Mouse (Mus musculus) c-Kit-positive CD71-negative TER-119-negative erythroid progenitor cells, embryonic 14.5 days (primary cell): Measurements from ENCODE around the gene H2-Oa.

Source experiments
- DNase-seq: peaks from one replicate; pipeline ENCODE4 v3.0.0-alpha.2; 2013; ENCODE audit warnings: low read depth

H2-Oa gene

DNA sequence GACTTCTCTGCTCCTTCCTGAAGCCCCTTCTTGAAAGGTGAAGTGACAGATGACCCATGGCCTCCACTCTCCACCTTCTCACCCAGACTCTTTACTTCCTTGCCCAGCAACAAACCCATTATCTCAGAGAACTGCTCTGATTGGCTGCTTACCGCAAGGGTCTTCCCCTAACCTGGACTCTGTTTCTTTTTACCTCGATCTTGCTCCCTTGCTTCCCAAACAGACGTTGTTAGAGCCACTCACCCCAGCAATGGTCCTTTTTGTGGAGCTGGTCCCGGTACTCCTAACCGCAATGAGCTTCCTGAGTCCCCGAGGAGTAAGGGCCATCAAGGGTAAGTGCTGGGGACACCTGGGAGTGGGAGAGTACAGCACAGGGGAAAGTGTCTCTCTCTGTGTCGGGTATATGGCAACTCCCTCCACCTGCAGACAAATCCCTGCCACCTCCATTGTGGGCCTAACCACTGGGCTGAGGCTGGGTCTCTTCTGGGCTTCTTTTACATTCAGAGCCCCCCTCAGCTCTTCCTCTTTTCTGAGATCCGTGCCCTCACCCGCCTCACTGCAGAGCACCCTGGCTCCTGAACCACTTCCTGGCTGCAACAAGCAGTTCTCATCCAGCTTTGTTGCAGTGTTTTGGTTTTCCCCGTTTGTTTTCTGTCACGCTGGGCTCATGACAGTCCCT, at the start of gene H2-Oa:
H2-Oa (plus strand) TSS at position 144 of the 679 bp plus-strand sequence.
- DNase-seq = no peak

- no peak for DNase-seq
Measured at GRCm38 (mm10) chr17:34045941-34046340, 46.2 kb upstream of the H2-Oa start.

DNA sequence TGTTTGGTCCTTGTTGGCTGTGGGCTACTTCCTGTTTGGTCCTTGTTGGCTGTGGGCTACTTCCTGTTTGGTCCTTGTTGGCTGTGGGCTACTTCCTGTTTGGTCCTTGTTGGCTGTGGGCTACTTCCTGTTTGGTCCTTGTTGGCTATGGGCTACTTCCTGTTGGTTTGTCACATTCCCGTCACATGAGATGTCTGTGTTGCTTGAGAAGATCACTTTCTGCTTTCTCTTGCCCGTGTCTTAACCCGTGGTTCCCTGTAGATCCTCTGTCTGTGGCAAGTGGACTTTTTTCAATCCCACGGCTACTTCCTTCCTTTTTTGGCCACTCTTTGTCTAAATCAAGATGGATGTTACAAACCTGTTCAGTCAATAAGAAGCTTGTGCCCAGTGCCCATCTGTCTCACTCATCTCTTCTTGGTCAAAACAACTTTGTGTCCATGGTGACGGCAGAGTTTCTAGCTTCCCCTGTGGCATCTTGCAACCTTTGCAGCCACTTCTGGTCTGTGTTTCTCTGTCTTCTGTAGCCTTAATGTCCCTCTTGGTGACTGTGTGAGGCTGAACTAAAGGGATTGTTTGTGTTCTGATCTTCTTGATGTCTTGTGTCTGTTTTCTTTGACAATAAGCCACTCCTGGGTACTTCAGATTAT, 44.6 kb upstream of the H2-Oa start:
- DNase-seq = no peak

DNA sequence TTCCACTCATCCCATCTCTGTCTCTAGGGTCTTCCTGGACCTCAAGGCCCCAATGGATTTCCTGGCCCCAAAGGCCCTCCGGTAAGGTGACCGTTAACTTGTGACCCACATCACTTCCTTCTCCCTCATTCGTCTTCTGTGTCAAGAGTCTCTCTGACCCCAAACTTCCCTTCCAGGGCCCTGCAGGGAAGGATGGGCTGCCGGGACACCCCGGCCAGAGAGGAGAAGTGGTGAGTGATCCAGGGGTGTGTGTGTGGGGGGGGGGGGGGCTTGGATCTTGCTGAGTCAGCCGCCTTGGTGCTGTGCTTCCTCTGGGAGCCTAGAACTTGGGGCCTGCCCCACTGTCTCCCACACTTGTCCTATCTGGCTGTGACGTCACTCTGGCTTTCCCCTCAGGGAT, 34.9 kb upstream of the H2-Oa start:
- DNase-seq = no peak

GRCm38 (mm10) chr17:34068864-34069263, 23.3 kb upstream of the H2-Oa start:
- DNase-seq = no peak

DNA sequence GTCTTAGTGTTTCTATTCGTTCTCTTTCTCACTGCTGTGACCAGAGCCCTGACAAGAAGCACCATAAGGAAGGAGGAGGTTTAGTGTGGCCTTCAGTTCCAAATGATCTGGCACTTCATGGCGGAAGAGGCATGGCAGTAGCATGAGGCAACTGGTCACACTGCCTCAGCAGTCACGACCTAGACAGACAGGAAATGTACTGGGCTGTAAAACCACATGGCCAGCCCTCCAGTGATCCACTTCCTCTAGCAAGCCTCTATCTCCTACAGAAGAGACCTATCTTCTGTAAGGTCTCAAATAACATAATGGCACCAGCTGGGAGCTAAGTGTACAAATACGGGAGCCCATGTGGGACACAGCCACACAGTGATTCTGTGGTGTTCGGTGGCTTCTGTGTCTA, 20.0 kb upstream of the H2-Oa start:
- DNase-seq = no peak

- peak; percentile 78 for DNase-seq
Measured at GRCm38 (mm10) chr17:34075271-34075670, 16.9 kb upstream of the H2-Oa start.

DNA sequence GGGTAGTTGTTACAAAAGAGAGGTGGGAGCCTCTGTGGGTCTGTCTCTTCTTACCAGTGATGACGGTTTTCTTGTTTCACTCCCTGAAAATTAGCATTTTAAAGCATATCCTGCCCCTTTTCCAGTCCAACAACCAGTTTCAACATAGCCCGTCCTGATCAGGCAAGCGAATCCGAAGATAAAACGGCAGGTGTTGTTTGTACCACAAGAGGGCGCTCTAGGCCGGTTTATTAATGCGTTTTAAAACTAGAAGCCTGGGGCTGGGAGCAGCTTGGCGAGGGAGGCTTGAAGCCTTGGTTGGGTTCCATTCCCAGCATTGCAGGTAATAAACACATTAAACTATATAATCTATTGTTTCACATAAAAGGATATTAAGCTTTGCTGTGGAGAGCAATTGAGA, 14.6 kb upstream of the H2-Oa start:
- peak; percentile 90 for DNase-seq

DNA sequence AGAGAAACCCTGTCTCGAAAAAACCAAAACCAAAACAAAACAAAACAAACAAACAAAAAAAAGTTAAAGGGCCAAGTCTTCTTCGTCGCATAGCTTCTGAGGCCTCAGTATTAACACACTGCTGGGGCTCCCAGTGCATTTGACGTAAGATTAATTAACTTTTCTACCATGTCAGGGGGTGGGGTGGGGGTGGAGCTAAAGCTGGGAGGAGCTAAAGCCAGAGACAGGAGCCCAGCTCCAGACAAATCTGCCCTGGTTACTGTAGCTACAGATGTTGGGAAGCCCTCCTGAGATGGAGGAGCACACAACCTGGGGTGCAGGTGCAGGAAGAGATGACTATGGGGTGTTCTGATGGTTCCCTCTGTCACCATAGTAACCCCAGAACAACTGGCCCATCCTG, 14.0 kb upstream of the H2-Oa start:
- DNase-seq = no peak

GRCm38 (mm10) chr17:34079002-34079401, 13.1 kb upstream of the H2-Oa start:
- no peak for DNase-seq

DNA sequence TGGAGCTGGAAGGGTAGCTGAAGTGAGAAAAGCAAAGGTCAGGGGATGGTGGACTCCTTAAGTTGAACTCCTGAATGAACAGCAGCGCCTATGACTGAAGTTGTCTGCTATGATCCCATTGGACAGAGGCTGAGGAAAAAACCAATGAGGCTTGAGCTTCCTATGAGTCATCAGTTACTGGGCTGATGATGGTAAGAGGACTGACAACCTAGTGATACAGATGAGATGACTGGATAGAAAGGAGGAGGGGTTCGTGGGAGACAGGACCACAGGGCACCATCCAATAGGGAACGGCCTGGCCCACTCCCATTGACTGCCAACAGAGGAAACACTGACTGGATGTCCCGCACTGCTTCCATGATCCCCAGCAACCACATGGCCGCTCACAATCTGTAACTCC, 12.5 kb upstream of the H2-Oa start:
- DNase-seq = no peak

- DNase-seq = no peak
Measured at GRCm38 (mm10) chr17:34083104-34083503, 9.0 kb upstream of the H2-Oa start.

DNA sequence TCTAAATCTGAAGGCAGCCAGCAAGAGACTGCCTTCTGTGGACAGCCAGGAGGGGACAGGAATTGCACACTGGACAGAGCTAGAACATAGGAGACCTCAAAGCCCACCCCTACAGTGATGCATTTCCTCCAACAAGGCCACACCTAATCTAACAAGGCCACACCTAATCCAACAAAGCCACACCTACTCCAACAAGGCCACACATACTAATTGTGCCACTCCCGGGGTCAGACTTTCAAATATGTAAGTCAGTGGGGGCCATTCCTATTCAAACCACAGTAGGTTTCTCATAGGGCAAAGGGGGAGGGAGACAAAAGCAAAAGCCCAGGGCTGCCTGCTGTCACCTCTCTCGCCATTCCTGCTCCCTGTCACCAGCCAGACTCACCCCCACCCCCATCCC, 4.8 kb upstream of the H2-Oa start:
- no peak for DNase-seq

DNA sequence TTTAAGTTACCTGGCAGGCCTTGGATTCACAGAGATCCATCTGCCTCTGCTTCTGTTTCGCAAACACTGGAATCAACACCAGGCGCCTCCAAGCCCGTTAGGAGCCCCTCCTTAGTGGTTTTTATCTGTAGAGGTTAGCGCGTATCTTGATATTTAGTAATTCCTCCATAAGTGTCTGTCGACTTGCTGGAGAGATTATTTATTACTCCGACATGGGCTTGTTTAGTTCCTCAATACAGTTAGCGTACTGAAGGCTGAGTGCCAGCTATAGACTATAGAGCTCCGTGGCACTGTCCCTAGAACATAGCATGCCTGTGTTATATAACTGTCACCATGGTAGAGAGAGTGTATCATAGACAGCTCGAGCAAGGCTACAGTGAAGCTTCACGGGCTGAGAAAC, 4.0 kb upstream of the H2-Oa start:
- no peak for DNase-seq

GRCm38 (mm10) chr17:34090923-34091322, 1.2 kb upstream of the H2-Oa start:
- peak; percentile 53 for DNase-seq

- no peak for DNase-seq
Measured at GRCm38 (mm10) chr17:34093199-34093874, 1.2 kb downstream of the H2-Oa start.

GRCm38 (mm10) chr17:34094283-34095035, 2.3 kb downstream of the H2-Oa start:
- DNase-seq = no peak

GRCm38 (mm10) chr17:34096497-34097010, 4.4 kb downstream of the H2-Oa start:
- DNase-seq = no peak

DNA sequence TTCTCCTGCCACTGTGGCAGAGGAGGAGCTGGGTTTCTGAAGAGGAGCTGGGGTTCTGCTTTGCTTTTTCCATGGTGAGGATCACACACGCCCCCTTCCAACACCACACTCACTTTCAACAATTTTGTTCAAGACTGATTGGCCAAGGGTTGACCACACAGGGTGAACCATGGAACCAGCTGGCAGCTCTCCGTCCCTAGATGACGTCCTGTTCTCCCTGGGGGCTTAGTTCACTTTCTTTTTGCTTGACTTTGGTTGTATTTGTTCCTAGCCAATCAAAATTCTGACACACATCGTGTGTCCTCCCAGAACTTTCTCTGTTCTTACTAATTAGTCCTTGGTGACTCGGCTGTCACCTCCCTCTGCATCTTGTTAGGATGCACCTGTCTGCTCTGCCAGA, 5.1 kb downstream of the H2-Oa start:
- DNase-seq = no peak

DNA sequence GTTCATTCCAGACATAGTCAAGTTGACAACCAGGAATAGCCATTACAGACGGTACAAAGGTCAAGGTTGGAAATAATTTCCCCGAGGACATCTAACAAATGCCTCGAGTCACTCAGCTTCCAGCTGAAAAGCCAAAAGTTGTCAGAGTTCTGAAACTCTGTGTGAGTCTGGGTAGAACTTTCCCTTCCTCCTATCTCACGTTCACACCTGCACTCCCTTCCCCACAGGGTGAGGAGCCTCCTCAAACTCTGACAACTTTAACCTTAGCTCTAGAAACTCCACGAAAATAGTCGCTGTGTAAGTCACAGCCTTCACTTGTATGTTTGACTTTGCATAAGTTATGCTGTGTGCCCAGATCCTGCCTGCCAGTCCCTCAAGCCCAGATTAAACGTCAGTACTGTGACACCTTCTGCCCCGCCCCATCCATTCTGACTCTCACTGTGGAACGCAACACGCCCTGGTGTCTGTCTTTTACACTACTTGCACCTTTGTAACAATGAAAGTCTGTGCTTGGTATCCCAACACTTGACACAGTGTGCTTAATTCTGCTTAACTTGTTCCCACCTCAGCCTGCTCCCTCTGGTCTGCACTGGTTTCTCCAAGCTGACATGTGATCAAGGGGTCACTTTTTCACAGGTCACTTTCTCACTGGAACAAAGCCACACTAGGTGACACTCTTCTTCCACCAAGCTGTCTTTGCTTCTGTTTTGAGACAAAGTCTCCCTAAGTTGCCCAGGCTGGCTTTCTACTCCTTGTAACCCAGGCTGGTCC, 6.8 kb downstream of the H2-Oa start:
- DNase-seq = no peak

DNA sequence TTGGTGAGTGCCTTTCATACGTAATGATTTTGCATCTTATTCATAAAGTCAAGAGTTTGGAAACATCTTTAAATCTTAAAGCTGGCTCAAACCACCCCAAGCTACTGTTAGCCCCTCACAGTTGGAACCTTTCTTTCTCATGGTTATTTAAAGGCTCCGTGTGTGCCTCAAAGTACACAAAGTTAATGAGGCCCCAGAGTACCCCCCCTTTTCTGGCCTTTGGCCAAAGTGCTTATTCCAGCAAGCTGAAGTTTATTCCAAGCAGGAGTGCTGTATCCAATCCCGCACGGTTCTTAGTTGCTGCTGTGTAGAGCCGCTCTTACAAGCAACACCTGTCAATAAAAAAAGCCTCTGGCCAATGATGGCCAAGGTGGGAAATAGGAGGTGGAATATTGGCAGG, 7.4 kb downstream of the H2-Oa start:
- DNase-seq = no peak

DNA sequence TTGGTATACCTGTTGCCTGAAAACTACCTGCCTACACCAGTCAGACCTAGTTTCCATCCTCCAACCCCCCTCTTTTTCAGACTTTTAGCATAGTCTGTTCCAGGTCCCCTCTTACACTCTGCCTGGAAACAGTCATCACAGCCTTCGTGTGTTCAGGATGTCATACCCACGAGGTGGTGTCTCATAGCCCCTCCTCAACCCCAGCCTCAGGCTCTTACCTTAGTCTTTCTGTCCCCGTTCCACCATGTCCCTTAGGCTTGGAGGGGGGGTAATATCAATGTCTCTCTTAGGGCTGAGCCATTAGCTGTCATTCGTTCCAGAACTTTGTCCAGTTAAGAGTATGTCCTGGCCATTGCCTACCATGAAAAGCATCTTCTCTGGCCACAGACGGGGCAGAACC, 9.0 kb downstream of the H2-Oa start:
- no peak for DNase-seq
